Comparison of ENCODE assay signal across 8 mouse cellular contexts in the genomic region with DNA sequence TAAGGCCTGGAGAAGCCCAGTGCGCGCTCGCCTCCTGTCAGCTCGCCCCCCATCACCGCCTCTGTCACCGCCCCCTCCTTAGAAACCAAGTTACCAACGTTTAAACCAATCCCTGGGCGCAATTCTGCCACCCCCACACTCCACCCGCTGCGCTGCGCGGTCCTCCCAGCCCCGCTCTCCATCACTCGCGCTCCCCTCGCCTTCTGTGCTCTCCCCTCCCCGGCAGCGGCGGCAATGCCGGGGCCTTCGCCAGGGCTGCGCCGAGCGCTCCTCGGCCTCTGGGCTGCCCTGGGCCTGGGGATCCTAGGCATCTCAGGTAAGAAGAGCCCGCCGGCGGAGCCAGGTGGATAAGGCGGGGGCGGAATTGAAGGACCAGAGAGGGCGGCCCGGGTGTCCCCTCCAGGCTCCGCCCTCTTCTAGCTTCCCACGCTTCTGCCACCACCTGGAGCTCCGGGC. TPM values are rescaled to one million over a fixed set of nuclear protein-coding genes. Genes with fewer than 3 reads are reported as not detected.
DNase-seq lines count a peak whose midpoint lies in the region; ATAC-seq and TF ChIP-seq lines count a peak whose summit lies in the region.

Icam5 (plus strand) TSS at position 178 of the 456 bp plus-strand sequence.

- H3K4me2 ChIP-seq in heart, postnatal 0 days (ENCODE audit: low read depth, low read length), result peak within 1 kb of the TSS; percentile 84
- H3K4me2 ChIP-seq in midbrain, embryonic 14.5 days (ENCODE audit: low read length), result peak within 1 kb of the TSS; percentile 93

- H3K9me3 ChIP-seq in heart, postnatal 0 days (replicated peaks; ENCODE audit: control insufficient read depth, low read length), result no peaks in the 10 kb centered on the region
- H3K9me3 ChIP-seq in midbrain, embryonic 14.5 days (ENCODE audit: control insufficient read depth, low read length), result no peaks in the 10 kb centered on the region

- TF ChIP-seq POLR2A in testis, adult 2 months (IDR thresholded peaks at IDR 0.05; ENCODE audit: control insufficient read depth, low read depth, low read length), result no peak

- 0 out of 2 replicates have a peak within 1 kb of the TSS, but pooled peaks have one; percentile 1 for H3K9ac ChIP-seq in heart, postnatal 0 days (replicated peaks; ENCODE audit: low read depth, low read length)
- peak within 1 kb of the TSS; percentile 57 for H3K9ac ChIP-seq in midbrain, embryonic 14.5 days (replicated peaks; ENCODE audit: low read length)

- TF ChIP-seq EP300 in heart, postnatal 0 days (IDR thresholded peaks at IDR 0.05; ENCODE audit: low read depth), result no peak

- no peak for DNase-seq in cerebellum, adult 11-12 months
- DNase-seq in testis, postnatal 14 days (ENCODE audit: low spot score), result no peak
- no peak for DNase-seq in heart, postnatal 0 days (ENCODE audit: low spot score)
- DNase-seq in left cerebral cortex, adult 2 months (ENCODE audit: extremely low spot score in 1 of 2, low spot score in 2 of 2), result peak; percentile 86 to 87
- peak; percentile 61 for DNase-seq in midbrain, embryonic 14.5 days
- peak; percentile 19 for DNase-seq in thymus, postnatal 0 days (ENCODE audit: low spot score)

- no peaks in the 10 kb centered on the region for H3K36me3 ChIP-seq in testis, adult 2 months (ENCODE audit: control insufficient read depth, insufficient read depth, low read length)
- 0 out of 2 replicates have a peak, but pooled peaks cover 5% of the 10 kb centered on the region for H3K36me3 ChIP-seq in heart, postnatal 0 days (replicated peaks; ENCODE audit: control insufficient read depth, insufficient read depth, low read length)
- H3K36me3 ChIP-seq in midbrain, embryonic 14.5 days (ENCODE audit: control insufficient read depth, insufficient read depth, low read length), result no peaks in the 10 kb centered on the region

- peak; percentile 36 for ATAC-seq in cerebellum, adult (ENCODE audit: insufficient number of reproducible peaks, low FRiP score, low TSS enrichment)
- no peak for ATAC-seq in heart, postnatal 0 days (ENCODE audit: insufficient read depth, low read depth)
- ATAC-seq in midbrain, embryonic 14.5 days (ENCODE audit: low FRiP score, low TSS enrichment), result peak; percentile 16; the same call in 1 of the 2 replicates

- no peak for TF ChIP-seq CTCF in testis, adult 2 months (IDR thresholded peaks at IDR 0.05; ENCODE audit: control insufficient read depth, insufficient read depth, insufficient replicate concordance, low read depth, low read length)
- TF ChIP-seq CTCF in heart, postnatal 0 days (IDR thresholded peaks at IDR 0.05; ENCODE audit: low read depth), result no peak
- no peak for TF ChIP-seq CTCF in left cerebral cortex, adult 2 months (IDR thresholded peaks at IDR 0.05)

- intact Hi-C loops in left cerebral cortex, adult 2 months (cut with DNase I), result loop anchor here (1.0 to 5.0 kb wide), 5 partner anchors 31 to 105 kb away; partner anchors contain the start of genes Gm38431 and Raver1

- WGBS in heart, postnatal 0 days, result 3% methylated on average over 34 of the region's 35 CpGs
- under 1% methylated on average over 35 of the region's 35 CpGs for WGBS in midbrain, embryonic 14.5 days

- H3K27ac ChIP-seq in testis, adult 2 months (ENCODE audit: control insufficient read depth, insufficient read depth, low read depth, low read length), result peak within 1 kb of the TSS; percentile 33; the same call in 1 of the 2 replicates
- no peak within 1 kb of the TSS for H3K27ac ChIP-seq in heart, postnatal 0 days (ENCODE audit: low read depth)
- H3K27ac ChIP-seq in left cerebral cortex, adult 2 months, result peak within 1 kb of the TSS; percentile 93
- H3K27ac ChIP-seq in midbrain, embryonic 14.5 days (replicated peaks; ENCODE audit: low read depth, low read length), result no peak within 1 kb of the TSS

- H3K4me1 ChIP-seq in testis, adult 2 months (ENCODE audit: control insufficient read depth, insufficient read depth, low read length), result peaks cover 53% of the 10 kb centered on the region
- peaks cover 44% of the 10 kb centered on the region for H3K4me1 ChIP-seq in heart, postnatal 0 days (ENCODE audit: control insufficient read depth, insufficient read depth)
- H3K4me1 ChIP-seq in midbrain, embryonic 14.5 days (ENCODE audit: control insufficient read depth, insufficient read depth, low read length), result peaks cover 25% of the 10 kb centered on the region

- no peaks in the 10 kb centered on the region; the same call in 1 of the 2 replicates for H3K27me3 ChIP-seq in testis, adult 2 months (ENCODE audit: control insufficient read depth, insufficient read depth, low read length)
- peaks cover 63% of the 10 kb centered on the region for H3K27me3 ChIP-seq in heart, postnatal 0 days (ENCODE audit: control insufficient read depth, insufficient read depth, low read length)
- peaks cover 92% of the 10 kb centered on the region for H3K27me3 ChIP-seq in midbrain, embryonic 14.5 days (ENCODE audit: control insufficient read depth, insufficient read depth, low read length)

- peak within 1 kb of the TSS; percentile 83 for H3K4me3 ChIP-seq in testis, adult 2 months (ENCODE audit: control insufficient read depth, low read depth, low read length)
- peak within 1 kb of the TSS; percentile 54 for H3K4me3 ChIP-seq in heart, postnatal 0 days (ENCODE audit: low read depth, low read length)
- H3K4me3 ChIP-seq in left cerebral cortex, adult 2 months, result peak within 1 kb of the TSS; percentile 64
- H3K4me3 ChIP-seq in midbrain, embryonic 14.5 days (replicated peaks; ENCODE audit: low read depth, low read length), result peak within 1 kb of the TSS; percentile 49

RNA-seq across cellular contexts. Expression of gene Icam5, which starts in this region (rescaled TPM):
- polyA plus RNA-seq in testis, adult 2 months (2012; rRNA removed), result 4.0 and 4.2 TPM in 2 replicates
- total RNA-seq in heart, postnatal 0 days (2014; rRNA removed; ENCODE audit: low replicate concordance), result not detected in 2 replicates
- polyA plus RNA-seq in heart, postnatal 0 days (2015; fragmentation: Nextera tagmentation; extraction: Ambion mirVana), result 0.04 TPM in 1 of 2 replicates, not detected in the other
- 100 to 1,000 TPM; 230 to 248 TPM for total RNA-seq in left cerebral cortex, adult 2 months (2021)
- 0.71 and 1.0 TPM in 2 replicates for polyA plus RNA-seq in midbrain, embryonic 14.5 days (2014; fragmentation: Nextera tagmentation; extraction: Ambion mirVana)
- 0.14 and 0.33 TPM in 2 replicates for polyA plus RNA-seq in thymus, postnatal 0 days (2015; fragmentation: Nextera tagmentation; extraction: Ambion mirVana)

Comparison
In these comparisons a context has a peak if more than half of its experiments do, and no peak if none do; other contexts are left out.
1. RNA of gene Icam5 (total RNA-seq): 230 to 248 TPM in left cerebral cortex, adult 2 months; not detected in heart, postnatal 0 days; every median in the first group is over 100 times any median in the second.
2. Peak in DNase-seq in thymus, postnatal 0 days; RNA of the gene not detected or under 1 TPM.
3. DNase-seq: peak in left cerebral cortex, adult 2 months (2 of 2) and midbrain, embryonic 14.5 days (single experiment); none in cerebellum, adult 11-12 months (single experiment), testis, postnatal 14 days (single experiment) and heart, postnatal 0 days (single experiment).
4. H3K27ac ChIP-seq: peak in testis, adult 2 months (single experiment) and left cerebral cortex, adult 2 months (single experiment); none in heart, postnatal 0 days (single experiment) and midbrain, embryonic 14.5 days (single experiment).
5. Peak in every context shown above with its lines, with median percentiles within 50 percentile points of each other: H3K4me3 ChIP-seq.